In the genomic region with DNA sequence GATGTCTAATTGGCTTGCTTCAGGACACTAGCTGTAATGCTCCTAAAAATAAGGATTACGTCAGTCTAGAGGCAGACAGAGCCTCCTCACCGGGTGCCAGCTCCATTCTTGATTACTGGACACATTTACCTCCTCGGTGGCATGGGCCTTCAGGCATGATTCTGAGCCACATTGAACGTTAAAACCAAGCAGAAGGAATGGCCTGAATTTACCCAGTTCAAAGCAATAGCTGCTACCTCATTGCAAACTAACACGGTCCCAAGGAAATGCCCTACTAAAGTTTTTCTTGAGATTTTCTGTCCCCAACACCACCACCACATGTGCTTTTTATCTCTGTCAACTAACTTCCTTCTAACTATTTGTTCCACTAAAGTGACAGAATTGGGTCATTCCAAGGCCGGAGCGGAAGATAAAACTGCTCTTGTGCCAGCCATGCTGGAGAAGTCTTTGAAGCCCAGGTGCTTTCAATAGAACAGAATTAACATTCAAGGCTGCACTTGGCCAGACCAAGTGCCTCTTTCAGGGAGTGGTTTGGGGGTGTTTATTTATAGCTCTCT, we compare ENCODE assay signal across 8 mouse cellular contexts.
DNase-seq lines count a peak whose midpoint lies in the region; ATAC-seq lines count a peak whose summit lies in the region.

No protein-coding gene starts in this region.

- no peak for DNase-seq in cerebellum, postnatal 4 days (ENCODE audit: low spot score in 2 of 2)
- DNase-seq in right cerebral cortex, adult 18-20 months = peak; percentile 51
- no peak for DNase-seq in right cerebral cortex, postnatal 14 days
- peak; percentile 74 for DNase-seq in heart, adult 8-10 months (ENCODE audit: low spot score)
- peak; percentile 42 to 74 for DNase-seq in left cerebral cortex, postnatal 14 days (ENCODE audit: low spot score in 2 of 2)
- no peak for DNase-seq in spleen, postnatal 36 days (ENCODE audit: low spot score in 2 of 2)
- DNase-seq in thymus, postnatal 25 days = no peak

- intact Hi-C loops in left cerebral cortex, postnatal 14 days (cut with DNase I) = no loop called here

- ATAC-seq in cerebellum, adult (ENCODE audit: insufficient number of reproducible peaks, low FRiP score, low TSS enrichment) = peak; percentile 97

Comparison
In these comparisons a context has a peak if more than half of its experiments do, and no peak if none do; other contexts are left out.
1. DNase-seq: peak in right cerebral cortex, adult 18-20 months (single experiment), heart, adult 8-10 months (single experiment) and left cerebral cortex, postnatal 14 days (2 of 2); none in cerebellum, postnatal 4 days (0 of 2), right cerebral cortex, postnatal 14 days (single experiment), spleen, postnatal 36 days (0 of 2) and thymus, postnatal 25 days (single experiment).